Mouse (Mus musculus) embryonic fibroblast, embryonic 13.5 days (primary cell): Measurements from ENCODE around the gene Pard3b.

ENCODE experiments used
- CTCF ChIP-seq: IDR thresholded peaks from 2 replicates; pipeline ENCODE4 v1.5.1; 2011; ENCODE audit warnings: mild to moderate bottlenecking, control low read depth, low read length, moderate library complexity, borderline replicate concordance; ENCODE audit not compliant: insufficient read depth
- POLR2A ChIP-seq: IDR thresholded peaks from 2 replicates; pipeline ENCODE4 v1.6.1; 2011; ENCODE audit warnings: low read depth, mild to moderate bottlenecking, control low read depth, low read length, moderate library complexity

DNA sequence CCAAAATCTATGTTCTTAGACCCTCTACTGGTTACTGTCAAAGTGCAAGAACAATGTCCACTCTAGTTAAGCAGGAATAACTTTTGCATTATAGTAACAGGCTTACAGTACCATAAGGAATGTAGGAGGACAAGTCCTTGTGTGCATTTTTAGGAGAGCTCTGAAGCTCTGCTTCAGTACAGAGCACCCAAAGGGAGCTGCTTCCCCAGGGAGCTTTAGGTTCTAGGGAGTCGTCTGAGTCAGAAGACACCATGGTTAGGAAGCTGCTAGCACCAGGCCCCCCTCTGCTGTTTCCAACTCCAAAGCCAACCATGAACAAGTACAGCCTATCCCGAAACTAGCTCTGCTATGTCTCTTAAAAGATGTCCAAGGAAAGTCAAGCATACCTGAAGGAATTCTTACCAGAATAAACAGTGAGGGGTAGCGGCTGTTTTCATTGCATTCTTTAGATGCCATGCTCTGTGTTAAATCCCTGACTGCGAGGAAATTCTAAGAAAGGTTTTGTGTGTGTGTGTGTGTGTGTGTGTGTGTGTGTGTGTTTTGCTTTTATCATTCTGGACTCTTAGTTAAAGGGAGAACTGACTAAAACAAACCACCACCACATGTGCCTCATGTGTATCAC lies 941.8 kb downstream of the Pard3b start:
- TF ChIP-seq CTCF (no peak), POLR2A (no peak)
